Mouse (Mus musculus) heart, postnatal 0 days (tissue): ENCODE measurements at regions not wholly inside any gene's neighbourhood (a gene's known extent, or its start where the extent isn't known, plus 50 kb on each side); places are given as distances from the start of the nearest gene placed in this dataset.

ENCODE experiments used
- CTCF ChIP-seq: IDR thresholded peaks from 2 replicates; pipeline ENCODE4 v1.5.1; 2016; ENCODE audit warnings: antibody characterized with exemption, control low read depth, low read depth
- EP300 ChIP-seq: IDR thresholded peaks from 2 replicates; pipeline ENCODE4 v1.6.1; 2016; ENCODE audit warnings: antibody characterized with exemption, low read depth

- TF ChIP-seq CTCF (no peak), EP300 (no peak)
Measured at GRCm38 (mm10) chr1:92772784-92773113, 58.7 kb upstream of the Gpc1 start.
